Mouse (Mus musculus) embryonic facial prominence, embryonic 12.5 days (tissue): ENCODE measurements around the gene 1700125H20Rik. TPM values are rescaled to one million over a fixed set of nuclear protein-coding genes. Genes with fewer than 3 reads are reported as not detected.

Source experiments
- ATAC-seq: fragments of 200-750 bp; cut with Nextera tagmentation; 2 replicates; pipeline ENCODE4 v1.8.0; 2017; ENCODE audit not compliant: insufficient number of reproducible peaks, insufficient read depth, low FRiP score, low TSS enrichment
- H3K27ac ChIP-seq: fragments of 300-500 bp; sonication (generic); 2 replicates; pipeline ENCODE4 v1.5.1; 2016; ENCODE audit warnings: mild to moderate bottlenecking
- H3K27me3 ChIP-seq: fragments of 300-500 bp; sonication (generic); 2 replicates; pipeline ENCODE4 v1.6.1; 2016; ENCODE audit warnings: mild to moderate bottlenecking, moderate library complexity
- H3K36me3 ChIP-seq: fragments of 300-500 bp; sonication (generic); 2 replicates; pipeline ENCODE4 v1.6.1; 2016; ENCODE audit warnings: mild to moderate bottlenecking
- H3K4me1 ChIP-seq: fragments of 300-500 bp; sonication (generic); 2 replicates; pipeline ENCODE4 v1.6.1; 2016
- H3K4me2 ChIP-seq: fragments of 300-500 bp; sonication (generic); replicated peaks from 2 replicates; pipeline ENCODE4 v1.6.1; 2016; ENCODE audit warnings: mild to moderate bottlenecking, moderate library complexity
- H3K4me3 ChIP-seq: fragments of 300-500 bp; sonication (generic); 2 replicates; pipeline ENCODE4 v1.5.1; 2016; ENCODE audit warnings: mild to moderate bottlenecking
- H3K9ac ChIP-seq: fragments of 300-500 bp; sonication (generic); 2 replicates; pipeline ENCODE4 v1.6.1; 2016; ENCODE audit warnings: mild to moderate bottlenecking, moderate library complexity
- H3K9me3 ChIP-seq: fragments of 300-500 bp; sonication (generic); 2 replicates; pipeline ENCODE4 v1.6.1; 2016; ENCODE audit warnings: mild to moderate bottlenecking, moderate library complexity
- WGBS: fragments of 180-500 bp; shearing (Covaris S2); methylation state at CpG from one replicate; pipeline ENCODE4 v1.1.7; 2016; 5-methylcytosine and 5-hydroxymethylcytosine counted together
- polyA plus RNA-seq: library from polyadenylated mRNA; unstranded; fragments of >200 nt; fragmentation: Nextera tagmentation; extraction: Ambion mirVana; gene quantifications from 2 replicates; pipeline ENCODE4 v1.2.1, GENCODE M21; 2016

1700125H20Rik gene
- 0.83 and 0.92 TPM in 2 replicates for polyA plus RNA-seq

GRCm38 (mm10) chr11:85170058-85170740, at the start of gene 1700125H20Rik:
1700125H20Rik (plus strand) TSS chr11:85170404.
- no peak within 1 kb of the TSS for H3K27ac ChIP-seq

GRCm38 (mm10) chr11:85122073-85122472, 48.1 kb upstream of the 1700125H20Rik start:
- Histone ChIP-seq H3K36me3 (no peaks in the 10 kb centered on the region), H3K27ac (no peak overlapping the region), H3K9ac (no peak overlapping the region), H3K4me2 (no peak overlapping the region), H3K27me3 (no peaks in the 10 kb centered on the region), H3K9me3 (no peaks in the 10 kb centered on the region), H3K4me1 (no peaks in the 10 kb centered on the region), H3K4me3 (no peak overlapping the region)
- 78% methylated on average over 1 of the region's 1 CpGs for whole genome bisulfite sequencing
- no peak for ATAC-seq

More at GRCm38 (mm10) chr11:85170058-85170740, at the start of gene 1700125H20Rik:
- Histone ChIP-seq H3K4me1 (0 out of 2 replicates have a peak, but pooled peaks cover 9% of the 10 kb centered on the region), H3K27me3 (no peaks in the 10 kb centered on the region), H3K4me2 (peak within 1 kb of the TSS; percentile 51), H3K9me3 (no peaks in the 10 kb centered on the region), H3K9ac (peak within 1 kb of the TSS; percentile 17), H3K4me3 (0 out of 2 replicates have a peak within 1 kb of the TSS, but pooled peaks have one; percentile 23), H3K36me3 (no peaks in the 10 kb centered on the region)
- WGBS: 14% methylated on average over 21 of the region's 21 CpGs
- ATAC-seq: peak; percentile 83

- no peak for ATAC-seq
- no peak overlapping the region for H3K4me3 ChIP-seq
- 82% methylated on average over 3 of the region's 3 CpGs for WGBS
- H3K27ac ChIP-seq: no peak overlapping the region
- no peaks in the 10 kb centered on the region for H3K27me3 ChIP-seq
- no peak overlapping the region for H3K4me2 ChIP-seq
- no peak overlapping the region for H3K9ac ChIP-seq
- no peaks in the 10 kb centered on the region for H3K4me1 ChIP-seq
- H3K36me3 ChIP-seq: no peaks in the 10 kb centered on the region
- no peaks in the 10 kb centered on the region for H3K9me3 ChIP-seq
These were observed 46.8 kb upstream of the 1700125H20Rik start for GRCm38 (mm10) chr11:85123267-85123992.

GRCm38 (mm10) chr11:85126257-85127102, 43.7 kb upstream of the 1700125H20Rik start:
- Histone ChIP-seq H3K27me3 (no peaks in the 10 kb centered on the region), H3K4me1 (no peaks in the 10 kb centered on the region), H3K9ac (no peak overlapping the region), H3K4me3 (no peak overlapping the region), H3K9me3 (no peaks in the 10 kb centered on the region), H3K4me2 (no peak overlapping the region), H3K27ac (no peak overlapping the region), H3K36me3 (no peaks in the 10 kb centered on the region)
- no peak for ATAC-seq
- WGBS: 90% methylated on average over 2 of the region's 2 CpGs

- Histone ChIP-seq H3K36me3 (no peaks in the 10 kb centered on the region), H3K4me1 (no peaks in the 10 kb centered on the region), H3K27me3 (no peaks in the 10 kb centered on the region), H3K4me2 (no peak overlapping the region), H3K9ac (no peak overlapping the region), H3K27ac (no peak overlapping the region), H3K4me3 (no peak overlapping the region), H3K9me3 (no peaks in the 10 kb centered on the region)
- no peak for ATAC-seq
- 97% methylated on average over 1 of the region's 1 CpGs for WGBS
These were observed 41.3 kb upstream of the 1700125H20Rik start for GRCm38 (mm10) chr11:85128883-85129282.

- no peak for ATAC-seq
- no peaks in the 10 kb centered on the region for H3K9me3 ChIP-seq
- no peak overlapping the region for H3K27ac ChIP-seq
- 85% methylated on average over 2 of the region's 2 CpGs for WGBS
- H3K9ac ChIP-seq: no peak overlapping the region
- no peak overlapping the region for H3K4me3 ChIP-seq
- no peaks in the 10 kb centered on the region for H3K4me1 ChIP-seq
- no peaks in the 10 kb centered on the region for H3K27me3 ChIP-seq
- no peaks in the 10 kb centered on the region for H3K36me3 ChIP-seq
- H3K4me2 ChIP-seq: no peak overlapping the region
These were observed 38.7 kb upstream of the 1700125H20Rik start for GRCm38 (mm10) chr11:85131542-85131941.

GRCm38 (mm10) chr11:85138776-85139474, 31.3 kb upstream of the 1700125H20Rik start:
- Histone ChIP-seq H3K9me3 (no peaks in the 10 kb centered on the region), H3K4me3 (peak overlapping the region; percentile 86), H3K27me3 (no peaks in the 10 kb centered on the region), H3K4me2 (peak overlapping the region; percentile 78), H3K36me3 (no peaks in the 10 kb centered on the region), H3K4me1 (peaks cover 7% of the 10 kb centered on the region), H3K9ac (peak overlapping the region; percentile 80), H3K27ac (peak overlapping the region; percentile 79; the same call in 1 of the 2 replicates)
- 1% methylated on average over 17 of the region's 17 CpGs for WGBS
- ATAC-seq: no peak

- no peaks in the 10 kb centered on the region for H3K36me3 ChIP-seq
- peak within 1 kb of the TSS; percentile 80 for H3K9ac ChIP-seq
- peak; percentile 91 for ATAC-seq
- peak within 1 kb of the TSS; percentile 78 for H3K4me2 ChIP-seq
- H3K27ac ChIP-seq: peak within 1 kb of the TSS; percentile 79
- no peaks in the 10 kb centered on the region for H3K9me3 ChIP-seq
- H3K27me3 ChIP-seq: no peaks in the 10 kb centered on the region
- peak within 1 kb of the TSS; percentile 86 for H3K4me3 ChIP-seq
- 1% methylated on average over 90 of the region's 94 CpGs for WGBS
- H3K4me1 ChIP-seq: peaks cover 7% of the 10 kb centered on the region
These were observed 30.3 kb upstream of the 1700125H20Rik start, which contains the start of gene Usp32 for GRCm38 (mm10) chr11:85139581-85140540. Usp32 (minus strand) TSS chr11:85140161.

- no peaks in the 10 kb centered on the region for H3K27me3 ChIP-seq
- no peak overlapping the region for H3K4me3 ChIP-seq
- 74% methylated on average over 2 of the region's 2 CpGs for WGBS
- H3K27ac ChIP-seq: no peak overlapping the region
- no peaks in the 10 kb centered on the region for H3K4me1 ChIP-seq
- H3K36me3 ChIP-seq: no peaks in the 10 kb centered on the region
- no peaks in the 10 kb centered on the region for H3K9me3 ChIP-seq
- H3K4me2 ChIP-seq: no peak overlapping the region
- no peak for ATAC-seq
- H3K9ac ChIP-seq: no peak overlapping the region
These were observed 17.8 kb upstream of the 1700125H20Rik start for GRCm38 (mm10) chr11:85152256-85152930.

GRCm38 (mm10) chr11:85157301-85157700, 12.9 kb upstream of the 1700125H20Rik start:
- no peak for ATAC-seq
- 68% methylated on average over 2 of the region's 2 CpGs for WGBS

More at GRCm38 (mm10) chr11:85157301-85157700, 12.9 kb upstream of the 1700125H20Rik start:
- no peaks in the 10 kb centered on the region for H3K4me1 ChIP-seq
- H3K4me2 ChIP-seq: no peak overlapping the region
- no peaks in the 10 kb centered on the region for H3K27me3 ChIP-seq
- no peak overlapping the region for H3K27ac ChIP-seq
- no peak overlapping the region for H3K4me3 ChIP-seq
- H3K9ac ChIP-seq: no peak overlapping the region
- no peaks in the 10 kb centered on the region for H3K36me3 ChIP-seq
- H3K9me3 ChIP-seq: no peaks in the 10 kb centered on the region
